Mouse (Mus musculus): ENCODE measurements at regions not wholly inside any gene's neighbourhood (a gene's known extent, or its start where the extent isn't known, plus 50 kb on each side); places are given as distances from the start of the nearest gene placed in this dataset.

DNA sequence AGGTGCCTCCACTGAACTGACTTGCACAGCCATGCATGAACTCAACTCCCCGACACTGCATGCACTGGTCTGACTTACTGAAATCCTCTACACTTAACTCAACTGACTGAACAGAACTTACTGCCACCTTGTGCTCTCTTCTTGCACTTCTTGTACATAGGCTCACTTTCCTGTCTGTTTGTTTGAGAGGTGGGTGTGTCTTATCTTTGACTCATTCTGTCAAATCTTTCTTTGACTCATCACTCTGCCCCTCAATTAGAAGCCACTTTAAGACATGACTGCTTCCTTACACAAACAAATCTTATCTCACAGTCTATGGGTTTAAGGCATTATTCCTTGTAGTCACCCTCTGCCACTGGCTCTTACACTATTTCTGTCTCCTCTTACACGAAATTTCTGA is 505.5 kb downstream of the Brinp3 start:
- no peaks in the 10 kb centered on the region for H3K9me3 ChIP-seq (ENCODE audit: low read length)
- no peaks in the 10 kb centered on the region for H3K36me3 ChIP-seq (ENCODE audit: insufficient read depth, low read length)
- no peak overlapping the region for H3K4me2 ChIP-seq (ENCODE audit: low read depth, low read length, poor library complexity, severe bottlenecking)
- no peak for TF ChIP-seq CTCF (IDR thresholded peaks at IDR 0.05)
- DNase-seq (ENCODE audit: low spot score), result no peak
- H3K9ac ChIP-seq (replicated peaks; ENCODE audit: low read length, poor library complexity, severe bottlenecking), result no peak overlapping the region
- WGBS, result 55% methylated on average over 2 of the region's 2 CpGs
- no peaks in the 10 kb centered on the region for H3K4me1 ChIP-seq (ENCODE audit: insufficient read depth, low read length)
- no peak overlapping the region for H3K4me3 ChIP-seq (ENCODE audit: low read depth, low read length)
- no peak for ATAC-seq (ENCODE audit: low FRiP score)
- H3K27ac ChIP-seq (ENCODE audit: low read depth, low read length), result no peak overlapping the region
- H3K27me3 ChIP-seq (ENCODE audit: insufficient read depth, low read length), result no peaks in the 10 kb centered on the region

- 41% methylated on average over 2 of the region's 2 CpGs for WGBS
- ATAC-seq (ENCODE audit: low FRiP score), result no peak
- no peaks in the 10 kb centered on the region for H3K4me1 ChIP-seq (ENCODE audit: insufficient read depth, low read length)
- DNase-seq (ENCODE audit: low spot score), result no peak
- H3K9ac ChIP-seq (replicated peaks; ENCODE audit: low read length, poor library complexity, severe bottlenecking), result no peak overlapping the region
- H3K4me3 ChIP-seq (ENCODE audit: low read depth, low read length), result no peak overlapping the region
- H3K27me3 ChIP-seq (ENCODE audit: insufficient read depth, low read length), result no peaks in the 10 kb centered on the region
- no peaks in the 10 kb centered on the region for H3K9me3 ChIP-seq (ENCODE audit: low read length)
- no peaks in the 10 kb centered on the region for H3K36me3 ChIP-seq (ENCODE audit: insufficient read depth, low read length)
- no peak overlapping the region for H3K4me2 ChIP-seq (ENCODE audit: low read depth, low read length, poor library complexity, severe bottlenecking)
- H3K27ac ChIP-seq (ENCODE audit: low read depth, low read length), result no peak overlapping the region
- TF ChIP-seq CTCF (IDR thresholded peaks at IDR 0.05), result no peak
These were observed 553.2 kb downstream of the Brinp3 start for GRCm38 (mm10) chr1:147047714-147048113.

DNA sequence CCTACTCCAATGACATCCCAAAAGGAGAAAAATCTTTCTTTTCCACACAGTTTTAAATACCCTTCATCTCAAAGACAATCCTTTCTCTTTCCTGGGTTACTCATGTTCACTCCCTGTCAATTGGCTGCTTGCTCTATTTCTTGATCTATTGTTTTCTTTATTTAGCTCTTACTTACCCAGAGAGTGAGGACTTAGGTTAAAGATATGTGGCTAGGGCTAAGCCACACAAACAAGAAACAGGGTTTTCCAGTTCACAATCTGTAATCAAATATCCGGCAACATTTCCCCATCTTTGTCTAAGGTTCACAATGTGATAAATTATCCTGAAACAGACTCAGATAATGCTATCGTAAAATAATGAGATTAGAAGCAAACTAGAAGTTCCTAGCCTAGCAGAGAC is 563.9 kb downstream of the Brinp3 start:
- DNase-seq (ENCODE audit: low spot score) (no peak), ATAC-seq (ENCODE audit: low FRiP score) (no peak)
- H3K4me2 ChIP-seq (ENCODE audit: low read depth, low read length, poor library complexity, severe bottlenecking), result no peak overlapping the region
- H3K9ac ChIP-seq (replicated peaks; ENCODE audit: low read length, poor library complexity, severe bottlenecking), result no peak overlapping the region
- no peak overlapping the region for H3K4me3 ChIP-seq (ENCODE audit: low read depth, low read length)
- H3K27me3 ChIP-seq (ENCODE audit: insufficient read depth, low read length), result no peaks in the 10 kb centered on the region
- no peaks in the 10 kb centered on the region for H3K36me3 ChIP-seq (ENCODE audit: insufficient read depth, low read length)
- 60% methylated on average over 2 of the region's 2 CpGs for WGBS
- H3K27ac ChIP-seq (ENCODE audit: low read depth, low read length), result no peak overlapping the region
- no peaks in the 10 kb centered on the region for H3K9me3 ChIP-seq (ENCODE audit: low read length)
- TF ChIP-seq CTCF (IDR thresholded peaks at IDR 0.05), result no peak
- H3K4me1 ChIP-seq (ENCODE audit: insufficient read depth, low read length), result no peaks in the 10 kb centered on the region

DNA sequence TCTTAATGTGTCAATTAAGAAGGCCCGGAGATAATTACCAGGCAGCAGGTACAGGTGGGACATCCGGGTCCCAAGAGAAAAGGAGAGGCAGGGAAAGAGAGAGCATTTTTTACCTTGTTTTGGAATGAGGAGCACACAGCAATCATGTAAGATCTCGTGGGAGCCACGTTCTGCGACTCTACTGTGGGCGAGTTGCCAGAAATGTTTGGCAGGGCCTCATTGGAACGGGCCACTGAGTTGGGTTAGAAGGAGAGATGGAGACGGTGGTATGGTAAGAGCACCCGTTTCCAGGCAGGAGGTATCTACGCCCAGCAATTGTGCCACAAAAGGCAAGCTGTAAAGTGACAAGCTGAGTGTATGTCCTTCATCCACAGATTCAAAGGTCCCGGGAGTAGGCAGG is 579.6 kb downstream of the Brinp3 start:
- Histone ChIP-seq H3K9me3 (ENCODE audit: low read length) (no peaks in the 10 kb centered on the region; the same call in 1 of the 2 replicates), H3K27me3 (ENCODE audit: insufficient read depth, low read length) (no peaks in the 10 kb centered on the region), H3K4me2 (ENCODE audit: low read depth, low read length, poor library complexity, severe bottlenecking) (no peak overlapping the region), H3K4me3 (ENCODE audit: low read depth, low read length) (no peak overlapping the region), H3K36me3 (ENCODE audit: insufficient read depth, low read length) (no peaks in the 10 kb centered on the region), H3K4me1 (ENCODE audit: insufficient read depth, low read length) (no peaks in the 10 kb centered on the region), H3K9ac (replicated peaks; ENCODE audit: low read length, poor library complexity, severe bottlenecking) (no peak overlapping the region), H3K27ac (ENCODE audit: low read depth, low read length) (no peak overlapping the region)
- 85% methylated on average over 11 of the region's 11 CpGs for WGBS
- DNase-seq (ENCODE audit: low spot score) (no peak), ATAC-seq (ENCODE audit: low FRiP score) (no peak)
- TF ChIP-seq CTCF (IDR thresholded peaks at IDR 0.05), result no peak

- no peaks in the 10 kb centered on the region for H3K36me3 ChIP-seq (ENCODE audit: insufficient read depth, low read length)
- WGBS, result 55% methylated on average over 5 of the region's 5 CpGs
- H3K27ac ChIP-seq (ENCODE audit: low read depth, low read length), result no peak overlapping the region
- no peak overlapping the region for H3K9ac ChIP-seq (replicated peaks; ENCODE audit: low read length, poor library complexity, severe bottlenecking)
- H3K9me3 ChIP-seq (ENCODE audit: low read length), result no peaks in the 10 kb centered on the region
- no peak overlapping the region for H3K4me3 ChIP-seq (ENCODE audit: low read depth, low read length)
- no peak overlapping the region for H3K4me2 ChIP-seq (ENCODE audit: low read depth, low read length, poor library complexity, severe bottlenecking)
- no peak for ATAC-seq (ENCODE audit: low FRiP score)
- TF ChIP-seq CTCF (IDR thresholded peaks at IDR 0.05), result no peak
- H3K4me1 ChIP-seq (ENCODE audit: insufficient read depth, low read length), result no peaks in the 10 kb centered on the region
- no peaks in the 10 kb centered on the region for H3K27me3 ChIP-seq (ENCODE audit: insufficient read depth, low read length)
- DNase-seq (ENCODE audit: low spot score), result no peak
These were observed 589.7 kb downstream of the Brinp3 start for GRCm38 (mm10) chr1:147084129-147084799.

GRCm38 (mm10) chr1:147125541-147125940 is 631.0 kb downstream of the Brinp3 start:
- no peak for TF ChIP-seq CTCF (IDR thresholded peaks at IDR 0.05)
- Histone ChIP-seq H3K4me2 (ENCODE audit: low read depth, low read length, poor library complexity, severe bottlenecking) (no peak overlapping the region), H3K4me1 (ENCODE audit: insufficient read depth, low read length) (no peaks in the 10 kb centered on the region), H3K9me3 (ENCODE audit: low read length) (no peaks in the 10 kb centered on the region), H3K27me3 (ENCODE audit: insufficient read depth, low read length) (no peaks in the 10 kb centered on the region), H3K9ac (replicated peaks; ENCODE audit: low read length, poor library complexity, severe bottlenecking) (no peak overlapping the region), H3K4me3 (ENCODE audit: low read depth, low read length) (no peak overlapping the region), H3K36me3 (ENCODE audit: insufficient read depth, low read length) (no peaks in the 10 kb centered on the region), H3K27ac (ENCODE audit: low read depth, low read length) (no peak overlapping the region)
- DNase-seq (ENCODE audit: low spot score), result no peak
- no peak for ATAC-seq (ENCODE audit: low FRiP score)
